Mouse (Mus musculus): ENCODE measurements around the gene Rad23b.

DNA sequence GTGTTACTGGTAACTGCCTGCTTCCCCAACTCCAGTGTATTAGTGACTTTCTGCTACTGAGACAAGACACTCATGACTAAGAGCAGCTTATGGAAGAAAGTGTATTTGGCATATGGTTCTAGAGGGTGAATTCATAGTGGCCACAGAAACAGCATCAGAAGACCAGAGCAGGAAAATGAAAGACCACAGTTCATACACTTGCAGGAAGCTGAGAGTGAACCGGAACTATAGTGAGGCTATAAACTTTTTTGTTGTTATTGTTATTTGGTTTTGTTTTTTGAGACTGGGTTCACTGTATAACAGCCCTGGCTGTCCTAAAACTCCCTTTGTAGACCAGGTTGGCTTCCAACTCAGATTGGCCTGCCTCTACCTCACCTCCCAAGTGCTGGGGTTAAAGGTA lies 6.0 kb downstream of the Rad23b start:
- TF ChIP-seq CTCF (conservative IDR thresholded peaks at IDR 0.05; ENCODE audit: insufficient read depth, insufficient read length, low read depth, low read length) = no peak
- no peak for TF ChIP-seq POLR2A (IDR thresholded peaks at IDR 0.05; ENCODE audit: low read depth, low read length)

Data from kidney, adult 2 months (tissue).